Mouse (Mus musculus) mesoderm, embryonic 11.5 days (tissue): ENCODE data around the gene Tnfrsf1a.
"Not testable (repeated sequence)": the region's sequence is repeated elsewhere in the genome, so short reads cannot be mapped to it uniquely, and the experiment has no call there.

Experiments used
- DNase-seq: peaks from one replicate; pipeline ENCODE4 v3.0.0-alpha.2; 2012; ENCODE audit warnings: low read depth, low spot score

The Tnfrsf1a gene

GRCm38 (mm10) chr6:125348721-125349574 is at the start of gene Tnfrsf1a:
TSS of gene Tnfrsf1a (plus strand) at chr6:125349362.
- DNase-seq = no peak

GRCm38 (mm10) chr6:125300982-125301381 is 48.2 kb upstream of the Tnfrsf1a start:
- no peak for DNase-seq

GRCm38 (mm10) chr6:125302231-125302982 is 46.8 kb upstream of the Tnfrsf1a start:
- no peak for DNase-seq

- DNase-seq = no peak
These were observed 45.9 kb upstream of the Tnfrsf1a start for GRCm38 (mm10) chr6:125303242-125303641.

GRCm38 (mm10) chr6:125304408-125304807 is 44.8 kb upstream of the Tnfrsf1a start:
- DNase-seq = not testable (repeated sequence)

- DNase-seq = no peak
These were observed 43.7 kb upstream of the Tnfrsf1a start for GRCm38 (mm10) chr6:125305465-125305864.

- DNase-seq = no peak
These were observed 42.1 kb upstream of the Tnfrsf1a start for GRCm38 (mm10) chr6:125307091-125307490.

- no peak for DNase-seq
These were observed 40.2 kb upstream of the Tnfrsf1a start for GRCm38 (mm10) chr6:125308921-125309320.

- no peak for DNase-seq
These were observed 39.8 kb upstream of the Tnfrsf1a start for GRCm38 (mm10) chr6:125309406-125309805.

- no peak for DNase-seq
These were observed 37.0 kb upstream of the Tnfrsf1a start for GRCm38 (mm10) chr6:125312171-125312570.

- DNase-seq = no peak
These were observed 36.4 kb upstream of the Tnfrsf1a start for GRCm38 (mm10) chr6:125312581-125313355.

- peak; percentile 64 for DNase-seq
These were observed 35.5 kb upstream of the Tnfrsf1a start, which contains the start of gene Ltbr for GRCm38 (mm10) chr6:125313546-125314230. TSS of gene Ltbr (minus strand) at chr6:125313885.

GRCm38 (mm10) chr6:125314231-125314563 is 35.0 kb upstream of the Tnfrsf1a start:
- no peak for DNase-seq

- DNase-seq = no peak
These were observed 34.4 kb upstream of the Tnfrsf1a start for GRCm38 (mm10) chr6:125314746-125315145.

- DNase-seq = no peak
These were observed 32.1 kb upstream of the Tnfrsf1a start for GRCm38 (mm10) chr6:125317077-125317476.

GRCm38 (mm10) chr6:125318981-125319918 is 29.9 kb upstream of the Tnfrsf1a start:
- no peak for DNase-seq

GRCm38 (mm10) chr6:125319919-125320296 is 29.3 kb upstream of the Tnfrsf1a start:
- no peak for DNase-seq

GRCm38 (mm10) chr6:125320323-125320722 is 28.8 kb upstream of the Tnfrsf1a start, which contains the start of gene Scnn1a:
TSS of gene Scnn1a (plus strand) at chr6:125320659.
- no peak for DNase-seq

GRCm38 (mm10) chr6:125321114-125321855 is 27.9 kb upstream of the Tnfrsf1a start:
- DNase-seq = no peak
